Mouse (Mus musculus): Measurements from ENCODE around the gene Morn3. TPM values are rescaled to one million over a fixed set of nuclear protein-coding genes. Genes with fewer than 3 reads are reported as not detected.

The Morn3 gene
- total and polyA plus RNA-seq, 2 experiments from 2014 or later, result 0.64 TPM; not detected in 1

DNA sequence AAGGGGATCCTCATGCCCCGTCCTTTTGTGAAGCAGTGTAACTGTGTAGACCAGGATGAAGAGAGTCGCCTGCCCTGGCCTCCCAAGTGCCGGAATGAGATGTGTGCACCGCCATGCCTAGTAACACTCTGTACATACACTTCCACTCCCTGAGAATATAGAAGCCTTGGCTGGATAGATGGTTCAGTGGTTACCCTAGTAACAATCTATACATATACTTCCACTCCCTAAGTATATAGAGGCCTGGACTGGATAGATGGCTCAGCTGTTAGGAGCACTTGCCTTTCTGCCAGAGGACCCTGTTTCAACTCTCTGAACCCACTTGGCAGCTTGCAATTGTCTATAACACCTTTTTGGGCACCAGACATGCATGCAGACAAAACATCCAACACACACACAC is 11.7 kb downstream of the Morn3 start:
- no peak for DNase-seq (ENCODE audit: low spot score)
- ATAC-seq, result no peak
- H3K9ac ChIP-seq (replicated peaks; ENCODE audit: low read length), result no peak overlapping the region
- H3K4me3 ChIP-seq (ENCODE audit: low read length), result no peak overlapping the region
- H3K27me3 ChIP-seq (ENCODE audit: insufficient read depth, low read length), result no peaks in the 10 kb centered on the region
- H3K27ac ChIP-seq, result no peak overlapping the region
- H3K9me3 ChIP-seq (ENCODE audit: low read length), result no peaks in the 10 kb centered on the region
- H3K4me1 ChIP-seq (ENCODE audit: insufficient read depth, low read length), result peaks cover 3% of the 10 kb centered on the region; the same call in 1 of the 2 replicates
- H3K36me3 ChIP-seq (ENCODE audit: insufficient read depth, low read length), result no peaks in the 10 kb centered on the region; the same call in 1 of the 2 replicates
- 87% methylated on average over 4 of the region's 4 CpGs for WGBS
- no peak overlapping the region for H3K4me2 ChIP-seq (ENCODE audit: low read depth, low read length)
- TF ChIP-seq CTCF (IDR thresholded peaks at IDR 0.05; ENCODE audit: low read depth), result no peak

DNA sequence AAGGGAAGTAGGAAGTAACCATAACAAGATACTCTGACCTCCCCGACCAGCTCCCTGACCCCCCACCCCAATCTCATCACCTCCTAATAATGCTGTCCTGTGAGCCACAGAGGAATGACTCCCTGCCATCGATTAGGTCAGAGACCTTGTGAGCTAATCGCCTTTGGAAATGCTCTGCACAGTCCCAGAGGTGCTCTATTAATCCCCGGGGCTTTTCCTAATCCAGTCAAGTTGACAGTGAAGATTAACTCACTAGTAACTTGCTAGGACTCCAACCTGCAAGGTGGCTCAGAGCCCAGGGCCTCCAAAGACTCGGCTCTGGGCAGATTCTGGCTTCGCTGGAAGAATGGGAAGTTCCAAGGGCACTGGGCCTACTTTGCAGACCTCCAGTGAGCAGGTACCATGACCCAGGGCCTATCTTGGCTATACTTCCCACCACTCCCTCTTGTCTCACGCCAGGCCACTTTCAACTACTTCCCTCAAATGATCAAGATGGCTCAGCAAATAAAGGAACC is 13.1 kb downstream of the Morn3 start:
- Histone ChIP-seq H3K9me3 (ENCODE audit: low read length) (no peaks in the 10 kb centered on the region), H3K36me3 (ENCODE audit: insufficient read depth, low read length) (peaks cover 7% of the 10 kb centered on the region; the same call in 1 of the 2 replicates), H3K9ac (replicated peaks; ENCODE audit: low read length) (no peak overlapping the region), H3K4me3 (ENCODE audit: low read length) (no peak overlapping the region), H3K27ac (no peak overlapping the region), H3K27me3 (ENCODE audit: insufficient read depth, low read length) (no peaks in the 10 kb centered on the region), H3K4me1 (ENCODE audit: insufficient read depth, low read length) (no peaks in the 10 kb centered on the region), H3K4me2 (ENCODE audit: low read depth, low read length) (no peak overlapping the region)
- DNase-seq (ENCODE audit: low spot score) (no peak), ATAC-seq (no peak)
- WGBS, result 79% methylated on average over 7 of the region's 7 CpGs
- no peak for TF ChIP-seq CTCF (IDR thresholded peaks at IDR 0.05; ENCODE audit: low read depth)

DNA sequence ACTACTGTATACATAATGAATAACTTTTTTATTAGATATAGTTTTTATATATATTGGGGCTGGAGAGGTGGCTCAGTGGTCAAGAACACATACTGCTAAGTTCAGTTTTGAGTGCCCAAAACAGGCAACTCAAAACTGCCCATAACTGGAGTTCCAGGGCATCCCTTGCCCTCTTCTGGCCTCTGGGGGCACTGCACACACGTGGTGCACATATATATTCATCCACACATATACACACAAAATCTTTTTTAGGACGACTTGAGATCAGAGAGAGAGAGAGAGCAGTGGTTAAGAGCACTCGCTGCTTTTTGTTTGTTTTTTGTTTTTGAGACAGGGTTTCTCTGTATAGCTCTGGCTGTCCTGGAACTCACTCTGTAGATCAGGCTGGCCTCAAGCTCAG is 15.5 kb downstream of the Morn3 start:
- DNase-seq (ENCODE audit: low spot score) (no peak), ATAC-seq (no peak)
- Histone ChIP-seq H3K9ac (replicated peaks; ENCODE audit: low read length) (no peak overlapping the region), H3K27me3 (ENCODE audit: insufficient read depth, low read length) (no peaks in the 10 kb centered on the region), H3K27ac (no peak overlapping the region), H3K4me1 (ENCODE audit: insufficient read depth, low read length) (no peaks in the 10 kb centered on the region), H3K4me2 (ENCODE audit: low read depth, low read length) (no peak overlapping the region), H3K4me3 (ENCODE audit: low read length) (no peak overlapping the region), H3K9me3 (ENCODE audit: low read length) (no peaks in the 10 kb centered on the region), H3K36me3 (ENCODE audit: insufficient read depth, low read length) (peaks cover 7% of the 10 kb centered on the region; the same call in 1 of the 2 replicates)
- 93% methylated on average over 3 of the region's 3 CpGs for WGBS
- TF ChIP-seq CTCF (IDR thresholded peaks at IDR 0.05; ENCODE audit: low read depth), result no peak

DNA sequence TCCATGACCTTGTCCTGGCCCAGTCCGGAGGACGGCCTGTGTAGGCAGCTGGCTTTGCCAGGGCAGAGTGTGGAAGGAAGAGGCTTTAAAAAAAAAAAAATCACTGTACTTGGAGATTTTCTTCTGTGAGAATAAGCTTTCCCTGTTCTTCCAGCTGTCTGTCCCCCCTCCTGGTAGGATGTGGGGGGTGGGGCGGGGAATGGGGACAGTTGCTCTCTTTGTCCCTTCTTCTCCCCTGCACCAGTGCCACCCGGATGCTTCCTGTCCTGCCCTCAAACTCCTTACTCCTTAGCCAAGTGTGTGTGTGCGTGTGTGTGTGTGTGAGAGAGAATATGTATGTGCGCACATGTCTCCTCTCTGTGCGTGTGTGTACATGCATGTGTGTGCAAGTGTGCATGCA is 17.1 kb downstream of the Morn3 start:
- ATAC-seq (no peak), DNase-seq (ENCODE audit: low spot score) (no peak)
- no peaks in the 10 kb centered on the region for H3K27me3 ChIP-seq (ENCODE audit: insufficient read depth, low read length)
- no peak overlapping the region for H3K4me3 ChIP-seq (ENCODE audit: low read length)
- peaks cover 7% of the 10 kb centered on the region; the same call in 1 of the 2 replicates for H3K36me3 ChIP-seq (ENCODE audit: insufficient read depth, low read length)
- H3K9me3 ChIP-seq (ENCODE audit: low read length), result no peaks in the 10 kb centered on the region
- peak overlapping the region; percentile 36; the same call in 1 of the 2 replicates for H3K27ac ChIP-seq
- no peak overlapping the region for H3K9ac ChIP-seq (replicated peaks; ENCODE audit: low read length)
- 69% methylated on average over 7 of the region's 7 CpGs for WGBS
- no peak overlapping the region for H3K4me2 ChIP-seq (ENCODE audit: low read depth, low read length)
- no peak for TF ChIP-seq CTCF (IDR thresholded peaks at IDR 0.05; ENCODE audit: low read depth)
- no peaks in the 10 kb centered on the region for H3K4me1 ChIP-seq (ENCODE audit: insufficient read depth, low read length)

DNA sequence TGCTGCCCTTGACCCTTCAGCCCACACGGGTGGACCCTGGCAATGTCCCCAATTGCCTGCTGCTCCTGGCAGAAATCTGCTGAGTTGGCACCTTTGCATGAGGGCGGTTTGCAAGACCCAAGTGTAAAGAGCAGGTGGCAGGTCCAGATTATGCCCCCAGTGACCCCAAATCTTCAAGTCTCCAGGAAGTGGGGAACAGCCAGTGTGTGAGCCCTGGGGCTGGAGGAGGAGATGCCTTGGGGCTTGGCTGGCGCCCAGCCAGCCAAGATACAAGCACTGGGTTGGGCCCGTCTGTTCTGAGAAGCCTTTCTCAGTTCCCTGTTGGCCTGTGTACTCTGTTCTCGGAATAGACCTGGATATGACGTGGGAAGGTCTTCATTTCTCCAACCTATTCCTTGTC is 19.4 kb downstream of the Morn3 start:
- WGBS, result 51% methylated on average over 6 of the region's 6 CpGs
- no peak overlapping the region for H3K4me3 ChIP-seq (ENCODE audit: low read length)
- no peak for TF ChIP-seq CTCF (IDR thresholded peaks at IDR 0.05; ENCODE audit: low read depth)
- H3K4me2 ChIP-seq (ENCODE audit: low read depth, low read length), result no peak overlapping the region
- no peaks in the 10 kb centered on the region for H3K4me1 ChIP-seq (ENCODE audit: insufficient read depth, low read length)
- H3K27ac ChIP-seq, result 0 out of 2 replicates have a peak overlapping the region, but pooled peaks have one; percentile 26
- no peak overlapping the region for H3K9ac ChIP-seq (replicated peaks; ENCODE audit: low read length)
- ATAC-seq (no peak), DNase-seq (ENCODE audit: low spot score) (no peak)
- H3K27me3 ChIP-seq (ENCODE audit: insufficient read depth, low read length), result no peaks in the 10 kb centered on the region
- no peaks in the 10 kb centered on the region for H3K9me3 ChIP-seq (ENCODE audit: low read length)
- peaks cover 7% of the 10 kb centered on the region; the same call in 1 of the 2 replicates for H3K36me3 ChIP-seq (ENCODE audit: insufficient read depth, low read length)

DNA sequence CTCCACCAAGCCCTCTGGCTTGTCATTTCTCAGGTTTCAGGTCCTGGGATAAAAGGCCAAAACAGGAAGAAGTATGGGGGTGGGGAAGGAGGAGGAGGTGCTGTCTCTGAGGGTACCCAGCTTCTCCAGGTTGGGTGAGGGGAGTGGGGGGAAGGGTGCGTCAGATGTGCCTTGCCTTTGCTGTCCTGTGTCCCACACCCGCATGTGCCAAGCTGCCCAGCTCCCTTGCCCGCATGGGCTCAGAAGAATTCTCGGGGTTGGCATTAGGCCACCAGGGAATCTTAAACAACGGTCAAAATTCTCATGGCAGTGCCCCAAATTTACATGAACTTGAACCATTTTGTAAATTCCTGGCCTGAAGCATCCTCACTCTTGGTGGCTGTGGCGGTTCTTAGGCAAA is 20.4 kb downstream of the Morn3 start:
- no peak overlapping the region for H3K4me2 ChIP-seq (ENCODE audit: low read depth, low read length)
- ATAC-seq (no peak), DNase-seq (ENCODE audit: low spot score) (no peak)
- H3K36me3 ChIP-seq (ENCODE audit: insufficient read depth, low read length), result peaks cover 7% of the 10 kb centered on the region; the same call in 1 of the 2 replicates
- H3K27ac ChIP-seq, result no peak overlapping the region
- H3K4me3 ChIP-seq (ENCODE audit: low read length), result no peak overlapping the region
- no peaks in the 10 kb centered on the region for H3K27me3 ChIP-seq (ENCODE audit: insufficient read depth, low read length)
- no peaks in the 10 kb centered on the region for H3K4me1 ChIP-seq (ENCODE audit: insufficient read depth, low read length)
- H3K9ac ChIP-seq (replicated peaks; ENCODE audit: low read length), result no peak overlapping the region
- TF ChIP-seq CTCF (IDR thresholded peaks at IDR 0.05; ENCODE audit: low read depth), result no peak
- WGBS, result 51% methylated on average over 6 of the region's 6 CpGs
- no peaks in the 10 kb centered on the region for H3K9me3 ChIP-seq (ENCODE audit: low read length)

DNA sequence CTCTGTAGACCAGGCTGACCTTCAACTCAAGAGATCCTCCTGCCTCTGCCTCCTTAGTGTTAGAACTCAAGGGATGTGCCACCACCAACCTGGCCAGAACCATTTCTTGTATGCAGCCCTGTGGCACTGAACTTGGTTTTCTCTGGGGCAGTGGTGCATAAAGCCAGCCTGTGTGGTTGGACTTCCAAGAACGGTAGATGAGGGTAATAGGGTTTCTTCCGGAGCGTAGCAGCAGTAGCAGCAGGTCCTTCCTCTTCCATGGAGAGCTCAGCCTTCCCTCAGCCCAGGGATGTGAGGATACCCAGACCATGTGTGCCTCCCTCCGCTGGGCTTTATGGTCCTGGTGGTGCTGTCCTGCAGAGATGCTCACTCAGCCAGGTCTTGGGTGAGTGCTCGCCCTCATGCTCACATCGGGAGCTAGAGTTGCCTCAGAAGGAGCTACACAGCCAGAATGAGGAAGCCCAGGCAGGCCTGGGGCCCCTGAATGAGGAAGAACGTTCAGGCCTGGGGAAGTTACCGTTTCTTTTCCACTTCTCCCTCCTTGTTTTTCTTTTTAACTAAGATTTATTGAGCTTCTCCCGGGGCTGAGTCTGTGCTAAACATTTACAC is 21.7 kb downstream of the Morn3 start:
- Histone ChIP-seq H3K36me3 (ENCODE audit: insufficient read depth, low read length) (0 out of 2 replicates have a peak, but pooled peaks cover 7% of the 10 kb centered on the region), H3K9ac (replicated peaks; ENCODE audit: low read length) (no peak overlapping the region), H3K4me1 (ENCODE audit: insufficient read depth, low read length) (no peaks in the 10 kb centered on the region), H3K27me3 (ENCODE audit: insufficient read depth, low read length) (no peaks in the 10 kb centered on the region), H3K4me2 (ENCODE audit: low read depth, low read length) (no peak overlapping the region), H3K4me3 (ENCODE audit: low read length) (no peak overlapping the region), H3K27ac (no peak overlapping the region), H3K9me3 (ENCODE audit: low read length) (no peaks in the 10 kb centered on the region)
- ATAC-seq (no peak), DNase-seq (ENCODE audit: low spot score) (no peak)
- no peak for TF ChIP-seq CTCF (IDR thresholded peaks at IDR 0.05; ENCODE audit: low read depth)
- WGBS, result 81% methylated on average over 9 of the region's 9 CpGs
